Mouse (Mus musculus): ENCODE measurements at regions not wholly inside any gene's neighbourhood (a gene's known extent, or its start where the extent isn't known, plus 50 kb on each side); places are given as distances from the start of the nearest gene placed in this dataset.

GRCm38 (mm10) chr2:103901457-103901856, 56.3 kb upstream of the Lmo2 start:
- TF ChIP-seq GATA1 (IDR thresholded peaks at IDR 0.05; ENCODE audit: borderline replicate concordance, low read length) = no peak
- no peak for TF ChIP-seq FLI1 (IDR thresholded peaks at IDR 0.05; ENCODE audit: low read length)

All from megakaryocyte, embryonic 14.5 days (primary cell).